Mouse (Mus musculus): ENCODE data around the gene Txndc11.

Txndc11 gene

GRCm38 (mm10) chr16:11104905-11105304 is 29.5 kb downstream of the Txndc11 start:
- DNase-seq (ENCODE audit: low read depth, low spot score): no peak

- no peak for DNase-seq (ENCODE audit: low read depth, low spot score)
Observed at GRCm38 (mm10) chr16:11097301-11097700, 37.1 kb downstream of the Txndc11 start.

GRCm38 (mm10) chr16:11093717-11094386 is 40.6 kb downstream of the Txndc11 start:
- no peak for DNase-seq (ENCODE audit: low read depth, low spot score)

- DNase-seq (ENCODE audit: low read depth, low spot score): peak; percentile 85
Observed at GRCm38 (mm10) chr16:11092523-11092922, 41.9 kb downstream of the Txndc11 start.

GRCm38 (mm10) chr16:11092061-11092460 is 42.4 kb downstream of the Txndc11 start:
- no peak for DNase-seq (ENCODE audit: low read depth, low spot score)

GRCm38 (mm10) chr16:11090836-11091570 is 43.4 kb downstream of the Txndc11 start:
- DNase-seq (ENCODE audit: low read depth, low spot score): peak; percentile 50

GRCm38 (mm10) chr16:11086856-11087588 is 47.4 kb downstream of the Txndc11 start:
- peak; percentile 67 for DNase-seq (ENCODE audit: low read depth, low spot score)

GRCm38 (mm10) chr16:11086299-11086698 is 48.2 kb downstream of the Txndc11 start:
- DNase-seq (ENCODE audit: low read depth, low spot score): no peak

GRCm38 (mm10) chr16:11084181-11084580 is 50.3 kb downstream of the Txndc11 start:
- no peak for DNase-seq (ENCODE audit: low read depth, low spot score)

- no peak for DNase-seq (ENCODE audit: low read depth, low spot score)
Observed at GRCm38 (mm10) chr16:11078216-11078869, 56.1 kb downstream of the Txndc11 start.

- peak; percentile 48 for DNase-seq (ENCODE audit: low read depth, low spot score)
Observed at GRCm38 (mm10) chr16:11077601-11078201, 56.7 kb downstream of the Txndc11 start.

GRCm38 (mm10) chr16:11073060-11073459 is 61.4 kb downstream of the Txndc11 start:
- DNase-seq (ENCODE audit: low read depth, low spot score): peak; percentile 68

GRCm38 (mm10) chr16:11072454-11072853 is 62.0 kb downstream of the Txndc11 start:
- DNase-seq (ENCODE audit: low read depth, low spot score): no peak

- peak; percentile 26 for DNase-seq (ENCODE audit: low read depth, low spot score)
Observed at GRCm38 (mm10) chr16:11071887-11072286, 62.6 kb downstream of the Txndc11 start.

- DNase-seq (ENCODE audit: low read depth, low spot score): peak; percentile 96
Observed at GRCm38 (mm10) chr16:11071176-11071575, 63.3 kb downstream of the Txndc11 start.

GRCm38 (mm10) chr16:11069710-11070420 is 64.6 kb downstream of the Txndc11 start:
- peak; percentile 30 for DNase-seq (ENCODE audit: low read depth, low spot score)

- no peak for DNase-seq (ENCODE audit: low read depth, low spot score)
Observed at GRCm38 (mm10) chr16:11069271-11069670, 65.2 kb downstream of the Txndc11 start.

GRCm38 (mm10) chr16:11068666-11069065 is 65.8 kb downstream of the Txndc11 start:
- DNase-seq (ENCODE audit: low read depth, low spot score): no peak

- peak; percentile 71 for DNase-seq (ENCODE audit: low read depth, low spot score)
Observed at GRCm38 (mm10) chr16:11066833-11067191, 67.6 kb downstream of the Txndc11 start.

GRCm38 (mm10) chr16:11066029-11066832 is 68.2 kb downstream of the Txndc11 start, which contains the start of gene Litaf:
Gene Litaf, minus strand, starts transcription at chr16:11066157.
- peak; percentile 99 for DNase-seq (ENCODE audit: low read depth, low spot score)

All from brain, adult 2 months (tissue).